Mouse (Mus musculus) liver, embryonic 16.5 days (tissue): ENCODE data around the gene Ddah1. TPM values are rescaled to one million over a fixed set of nuclear protein-coding genes. Genes with fewer than 3 reads are reported as not detected.

ENCODE experiments used
- ATAC-seq: fragments of 200-750 bp; cut with Nextera tagmentation; 2 replicates; pipeline ENCODE4 v1.8.0; 2017; ENCODE audit warnings: low read depth, mild to moderate bottlenecking, moderate number of reproducible peaks, moderate library complexity
- H3K27ac ChIP-seq: fragments of 300-500 bp; sonication (generic); 2 replicates; pipeline ENCODE4 v1.5.1; 2014; ENCODE audit warnings: mild to moderate bottlenecking, low read length
- H3K27me3 ChIP-seq: fragments of 300-500 bp; sonication (generic); 2 replicates; pipeline ENCODE4 v1.6.1; 2014; ENCODE audit warnings: low read depth, low read length, mixed read lengths; ENCODE audit not compliant: control insufficient read depth, insufficient read depth
- H3K36me3 ChIP-seq: fragments of 300-500 bp; sonication (generic); 2 replicates; pipeline ENCODE4 v1.6.1; 2014; ENCODE audit warnings: mild to moderate bottlenecking; ENCODE audit not compliant: control insufficient read depth, insufficient read depth
- H3K4me1 ChIP-seq: fragments of 300-500 bp; sonication (generic); 2 replicates; pipeline ENCODE4 v1.6.1; 2014; ENCODE audit warnings: low read depth, low read length, mixed read lengths; ENCODE audit not compliant: control insufficient read depth
- H3K4me2 ChIP-seq: fragments of 300-500 bp; sonication (generic); 2 replicates; pipeline ENCODE4 v1.6.1; 2014; ENCODE audit warnings: low read depth, low read length, mixed read lengths
- H3K4me3 ChIP-seq: fragments of 300-500 bp; sonication (generic); 2 replicates; pipeline ENCODE4 v1.5.1; 2014; ENCODE audit warnings: low read depth, mild to moderate bottlenecking, low read length
- H3K9ac ChIP-seq: fragments of 300-500 bp; sonication (generic); 2 replicates; pipeline ENCODE4 v1.6.1; 2014; ENCODE audit warnings: low read depth, low read length
- H3K9me3 ChIP-seq: fragments of 300-500 bp; sonication (generic); replicated peaks from 2 replicates; pipeline ENCODE4 v1.6.1; 2016; ENCODE audit warnings: low read length; ENCODE audit not compliant: control insufficient read depth
- WGBS: fragments of 180-500 bp; shearing (Covaris S2); extraction: QIAGEN DNeasy Blood & Tissue Kit; methylation state at CpG from one replicate; pipeline ENCODE4 v1.1.7; 2014; ENCODE audit not compliant: insufficient replicate concordance; 5-methylcytosine and 5-hydroxymethylcytosine counted together
- polyA plus RNA-seq: library from polyadenylated mRNA; unstranded; fragments of >200 nt; fragmentation: Nextera tagmentation; extraction: Ambion mirVana; gene quantifications from 2 replicates; pipeline ENCODE4 v1.2.1, GENCODE M21; 2015

The Ddah1 gene
- polyA plus RNA-seq, 1 experiment from 2014 or later: 44.7 TPM

GRCm38 (mm10) chr3:145833948-145834538, 75.6 kb downstream of the Ddah1 start:
- no peak overlapping the region for H3K4me3 ChIP-seq
- H3K4me1 ChIP-seq: no peaks in the 10 kb centered on the region
- no peak overlapping the region for H3K4me2 ChIP-seq
- no peak for ATAC-seq
- no peaks in the 10 kb centered on the region for H3K9me3 ChIP-seq
- H3K27ac ChIP-seq: no peak overlapping the region
- no peaks in the 10 kb centered on the region for H3K27me3 ChIP-seq
- WGBS: 42% methylated on average over 8 of the region's 8 CpGs
- no peak overlapping the region for H3K9ac ChIP-seq
- no peaks in the 10 kb centered on the region for H3K36me3 ChIP-seq

- no peak for ATAC-seq
- Histone ChIP-seq H3K9me3 (no peaks in the 10 kb centered on the region), H3K36me3 (no peaks in the 10 kb centered on the region), H3K27ac (no peak overlapping the region), H3K9ac (no peak overlapping the region), H3K4me1 (peaks cover 2% of the 10 kb centered on the region), H3K4me3 (no peak overlapping the region), H3K4me2 (no peak overlapping the region), H3K27me3 (no peaks in the 10 kb centered on the region)
These were observed 79.8 kb downstream of the Ddah1 start for GRCm38 (mm10) chr3:145838281-145838680.

GRCm38 (mm10) chr3:145841961-145842710, 83.7 kb downstream of the Ddah1 start:
- ATAC-seq: no peak

GRCm38 (mm10) chr3:145843836-145844235, 85.4 kb downstream of the Ddah1 start:
- Histone ChIP-seq H3K9ac (no peak overlapping the region), H3K9me3 (no peaks in the 10 kb centered on the region), H3K4me3 (no peak overlapping the region), H3K27me3 (no peaks in the 10 kb centered on the region), H3K4me2 (no peak overlapping the region), H3K27ac (no peak overlapping the region), H3K36me3 (no peaks in the 10 kb centered on the region), H3K4me1 (peaks cover 2% of the 10 kb centered on the region)
- WGBS: 69% methylated on average over 3 of the region's 3 CpGs
- no peak for ATAC-seq

More at GRCm38 (mm10) chr3:145841961-145842710, 83.7 kb downstream of the Ddah1 start:
- Histone ChIP-seq H3K4me2 (no peak overlapping the region), H3K9ac (no peak overlapping the region), H3K4me1 (peaks cover 2% of the 10 kb centered on the region), H3K27ac (no peak overlapping the region), H3K27me3 (no peaks in the 10 kb centered on the region), H3K4me3 (no peak overlapping the region), H3K36me3 (no peaks in the 10 kb centered on the region), H3K9me3 (no peaks in the 10 kb centered on the region)
- WGBS: 46% methylated on average over 12 of the region's 12 CpGs

- Histone ChIP-seq H3K27me3 (no peaks in the 10 kb centered on the region), H3K9me3 (no peaks in the 10 kb centered on the region), H3K27ac (no peak overlapping the region), H3K36me3 (no peaks in the 10 kb centered on the region), H3K4me3 (no peak overlapping the region), H3K4me1 (peaks cover 2% of the 10 kb centered on the region), H3K4me2 (no peak overlapping the region), H3K9ac (no peak overlapping the region)
- ATAC-seq: no peak
- WGBS: 71% methylated on average over 3 of the region's 3 CpGs
These were observed 86.4 kb downstream of the Ddah1 start for GRCm38 (mm10) chr3:145844891-145845290.

GRCm38 (mm10) chr3:145846255-145846654, 87.8 kb downstream of the Ddah1 start:
- WGBS: 86% methylated on average over 2 of the region's 2 CpGs
- H3K4me3 ChIP-seq: no peak overlapping the region

GRCm38 (mm10) chr3:145852041-145852440, 93.6 kb downstream of the Ddah1 start:
- H3K9ac ChIP-seq: no peak overlapping the region
- WGBS: 60% methylated on average over 5 of the region's 5 CpGs
- H3K36me3 ChIP-seq: no peaks in the 10 kb centered on the region
- no peak overlapping the region for H3K27ac ChIP-seq
- no peaks in the 10 kb centered on the region for H3K9me3 ChIP-seq
- no peak for ATAC-seq
- H3K4me2 ChIP-seq: no peak overlapping the region
- no peaks in the 10 kb centered on the region for H3K27me3 ChIP-seq
- H3K4me3 ChIP-seq: no peak overlapping the region
- H3K4me1 ChIP-seq: no peaks in the 10 kb centered on the region

More at GRCm38 (mm10) chr3:145846255-145846654, 87.8 kb downstream of the Ddah1 start:
- ATAC-seq: no peak
- no peaks in the 10 kb centered on the region for H3K27me3 ChIP-seq
- H3K9ac ChIP-seq: no peak overlapping the region
- peaks cover 2% of the 10 kb centered on the region for H3K4me1 ChIP-seq
- no peaks in the 10 kb centered on the region for H3K36me3 ChIP-seq
- H3K4me2 ChIP-seq: no peak overlapping the region
- no peak overlapping the region for H3K27ac ChIP-seq
- H3K9me3 ChIP-seq: no peaks in the 10 kb centered on the region

- no peak overlapping the region for H3K4me2 ChIP-seq
- WGBS: 77% methylated on average over 4 of the region's 4 CpGs
- H3K4me3 ChIP-seq: no peak overlapping the region
- H3K9ac ChIP-seq: no peak overlapping the region
- no peak overlapping the region for H3K27ac ChIP-seq
- H3K27me3 ChIP-seq: no peaks in the 10 kb centered on the region
- H3K9me3 ChIP-seq: no peaks in the 10 kb centered on the region
- no peaks in the 10 kb centered on the region for H3K4me1 ChIP-seq
- ATAC-seq: no peak
- no peaks in the 10 kb centered on the region for H3K36me3 ChIP-seq
These were observed 94.3 kb downstream of the Ddah1 start for GRCm38 (mm10) chr3:145852800-145853199.

GRCm38 (mm10) chr3:145853713-145854112, 95.2 kb downstream of the Ddah1 start:
- H3K4me2 ChIP-seq: no peak overlapping the region
- 63% methylated on average over 4 of the region's 4 CpGs for WGBS
- H3K36me3 ChIP-seq: no peaks in the 10 kb centered on the region

More at GRCm38 (mm10) chr3:145853713-145854112, 95.2 kb downstream of the Ddah1 start:
- H3K27ac ChIP-seq: no peak overlapping the region
- no peaks in the 10 kb centered on the region for H3K27me3 ChIP-seq
- ATAC-seq: no peak
- H3K9ac ChIP-seq: no peak overlapping the region
- H3K9me3 ChIP-seq: no peaks in the 10 kb centered on the region
- H3K4me1 ChIP-seq: no peaks in the 10 kb centered on the region
- no peak overlapping the region for H3K4me3 ChIP-seq
